Mouse (Mus musculus) urinary bladder, postnatal 14 days (tissue): ENCODE measurements around the gene Asap3.

Experiments used
- DNase-seq: peaks from one replicate; pipeline ENCODE4 v3.0.0; 2021; ENCODE audit warnings: low spot score

The Asap3 gene

DNA sequence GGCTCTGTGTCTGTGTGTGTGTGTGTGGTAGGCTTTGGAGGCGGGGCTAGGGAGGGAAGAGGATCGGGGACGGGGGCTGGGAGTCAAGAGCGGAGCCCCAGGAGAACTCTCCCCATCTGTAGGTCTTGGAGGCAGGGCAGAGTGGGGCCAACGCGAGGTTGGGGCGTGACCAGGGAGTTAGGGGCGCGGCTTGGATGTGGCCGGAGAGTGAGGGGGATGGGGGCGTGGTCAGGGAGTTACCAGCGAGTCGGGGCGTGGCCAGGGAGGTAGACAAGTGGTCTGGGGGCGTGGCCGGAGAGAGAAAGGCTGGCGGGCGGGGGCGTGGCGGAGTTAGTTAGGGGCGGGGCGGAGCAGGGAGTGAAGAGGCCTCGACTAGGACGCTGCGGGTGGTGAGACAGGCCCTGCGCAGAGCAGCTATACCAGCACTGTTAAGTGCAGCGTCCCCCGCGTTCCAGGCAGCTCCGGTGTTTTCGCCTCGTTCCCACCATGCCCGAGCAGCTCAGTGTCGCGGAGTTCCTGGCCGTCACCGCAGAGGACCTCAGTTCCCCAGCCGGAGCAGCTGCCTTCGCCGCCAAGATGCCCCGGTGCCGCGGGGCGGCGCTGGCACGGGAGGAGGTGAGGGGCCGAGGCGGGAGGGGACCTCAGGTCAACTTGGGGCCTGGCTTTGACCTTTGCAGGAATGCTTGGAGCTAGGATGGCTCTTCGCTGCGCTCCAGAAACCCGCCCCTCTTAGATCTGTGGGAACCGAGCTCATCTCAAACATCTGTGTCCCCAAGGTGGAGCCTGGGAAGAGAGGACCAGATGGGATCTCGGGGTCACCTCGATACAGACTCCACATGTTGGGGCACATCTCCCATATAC is at the start of gene Asap3:
Asap3 (plus strand) TSS at position 333 of the 861 bp plus-strand sequence.
- peak; percentile 99 for DNase-seq

DNA sequence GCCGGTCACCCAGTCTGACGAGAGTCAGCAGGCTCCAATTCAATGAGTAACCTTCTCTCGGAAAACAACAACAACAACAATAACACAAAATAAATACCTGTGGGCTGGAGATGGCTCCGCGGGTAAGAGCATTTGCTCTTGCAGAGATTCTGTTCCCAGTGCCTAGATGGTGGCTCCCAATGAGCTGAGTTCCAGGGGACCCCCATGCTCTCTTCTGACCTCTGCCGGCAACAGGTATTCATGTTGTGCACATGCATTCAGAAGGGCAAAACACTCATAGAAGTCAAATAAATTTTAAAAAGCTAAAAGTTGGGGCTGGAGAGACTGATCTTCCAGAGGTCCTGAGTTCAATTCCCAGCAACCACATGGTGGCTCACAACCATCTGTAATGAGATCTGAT is 47.7 kb upstream of the Asap3 start:
- no peak for DNase-seq

DNA sequence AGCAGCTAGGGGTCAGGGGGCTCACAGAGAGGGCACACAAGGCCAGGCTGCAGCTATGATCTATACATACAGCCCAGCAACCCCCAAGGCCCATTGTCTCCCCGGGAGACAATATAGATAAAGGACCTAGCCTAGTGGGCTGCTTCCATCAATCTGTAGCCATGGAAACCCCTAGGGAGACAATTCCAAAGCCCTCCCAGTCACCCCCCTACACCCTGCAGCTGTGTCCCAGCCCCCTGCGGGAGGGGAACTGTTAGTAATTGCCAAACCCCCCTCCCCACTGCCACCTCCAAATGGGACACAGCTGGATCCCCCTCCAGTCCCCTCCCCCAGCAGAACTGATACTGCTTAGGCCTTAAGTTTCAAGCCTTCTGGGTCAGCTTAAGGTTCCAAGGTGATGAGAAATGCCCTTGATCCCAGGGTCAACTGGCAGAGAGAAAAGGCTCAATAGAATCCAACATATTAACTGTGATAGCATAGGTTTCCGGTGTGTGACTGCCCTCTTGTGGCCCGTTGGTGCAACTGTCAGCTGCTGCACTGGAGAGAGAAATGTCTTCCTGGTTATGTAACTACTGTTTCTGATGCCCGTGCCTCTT is 46.3 kb upstream of the Asap3 start:
- DNase-seq, result peak; percentile 74

DNA sequence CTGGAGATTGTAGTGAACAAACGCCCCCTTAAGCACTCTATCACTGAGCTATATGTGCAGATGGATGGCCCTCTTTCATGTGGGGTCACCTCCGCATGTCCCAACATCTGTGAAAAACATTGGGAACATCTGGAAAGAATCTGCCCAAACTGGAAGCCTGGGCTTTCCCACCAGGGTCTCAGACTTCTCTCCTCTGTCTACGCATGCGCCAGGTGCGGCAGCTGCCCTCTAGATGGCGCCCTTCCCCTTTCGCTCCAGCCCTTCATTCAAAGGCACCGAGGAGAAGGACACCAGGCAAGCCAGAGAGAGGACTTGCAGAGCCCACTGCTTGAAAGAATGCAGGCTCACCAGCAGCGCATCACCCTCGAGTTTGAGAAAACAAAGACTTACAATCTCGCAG is 42.7 kb upstream of the Asap3 start:
- peak; percentile 86 for DNase-seq

DNA sequence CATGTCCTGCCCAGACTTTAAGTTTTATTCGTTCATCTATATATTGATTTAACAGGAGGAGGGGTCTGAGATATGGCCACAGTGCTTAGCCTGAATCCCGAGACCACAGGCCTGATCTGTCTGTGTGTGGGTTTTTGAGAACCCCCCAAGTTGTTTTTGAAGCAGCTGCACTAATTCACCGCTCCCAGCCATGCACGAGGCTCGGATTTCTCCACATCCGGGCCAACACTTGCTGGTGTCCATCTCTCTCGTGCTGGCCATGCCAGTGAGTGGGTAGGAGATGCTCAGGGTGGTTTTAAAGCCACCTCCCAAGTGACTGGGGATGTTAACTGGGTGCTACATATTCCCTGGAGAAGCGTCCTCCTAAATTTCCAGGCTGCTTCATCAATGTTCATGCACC is 41.2 kb upstream of the Asap3 start:
- no peak for DNase-seq

DNA sequence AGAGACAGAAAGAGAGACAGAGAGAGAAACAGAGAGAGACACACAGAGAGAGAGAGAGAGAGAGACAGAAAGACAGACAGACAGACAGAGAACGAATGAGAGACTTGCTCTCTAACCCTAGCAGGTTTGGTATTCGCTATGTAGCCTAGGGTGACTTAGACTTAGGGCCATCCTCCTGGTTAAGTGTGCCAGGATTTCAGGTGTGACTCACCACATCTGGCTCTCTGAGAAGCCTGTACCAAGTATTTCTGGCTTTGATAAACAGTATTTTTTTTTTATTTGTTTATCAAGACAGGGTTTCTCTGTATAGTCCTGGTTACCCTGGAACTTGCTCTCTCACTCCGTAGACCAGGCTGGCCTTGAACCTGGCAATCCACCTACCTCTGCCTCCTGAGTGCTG is 38.5 kb upstream of the Asap3 start:
- no peak for DNase-seq

DNA sequence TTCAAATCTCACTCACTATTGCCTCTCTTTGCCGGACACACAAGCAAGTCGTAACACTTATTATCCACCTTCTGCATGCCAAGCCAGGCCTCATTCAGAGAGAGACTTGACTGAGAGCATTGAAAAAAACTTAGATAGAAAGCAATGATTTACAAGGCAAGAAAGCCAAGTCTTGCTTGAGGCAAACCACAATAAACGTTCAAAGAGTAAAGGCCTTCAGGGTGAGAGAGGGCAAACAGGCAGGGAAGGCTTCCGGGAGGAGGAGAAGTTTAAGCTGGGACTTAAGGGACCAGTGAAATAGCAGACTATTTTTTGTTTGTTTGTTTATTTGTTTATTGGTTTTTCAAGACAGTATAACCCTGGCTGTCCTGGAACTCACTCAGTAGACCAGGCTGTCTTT is 35.8 kb upstream of the Asap3 start:
- DNase-seq, result no peak

DNA sequence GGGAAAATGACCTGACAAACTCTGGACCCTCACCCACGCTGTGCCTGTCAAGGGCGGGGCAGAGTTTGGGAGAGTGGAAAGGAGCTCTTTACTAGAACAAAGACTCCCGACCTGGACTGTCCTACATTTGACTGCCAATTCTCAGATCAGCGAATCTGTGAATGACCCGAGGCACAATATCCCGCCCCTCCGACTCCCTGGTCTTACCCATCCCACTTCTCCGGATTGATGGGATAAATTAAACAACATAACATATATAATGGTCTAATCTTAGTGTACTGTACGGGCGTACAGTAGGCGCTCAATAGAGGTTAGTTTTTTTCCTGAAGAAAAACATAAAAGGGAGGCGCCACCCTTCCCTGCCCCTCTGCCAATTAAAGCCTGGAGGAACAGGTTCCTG is 34.7 kb upstream of the Asap3 start:
- no peak for DNase-seq

DNA sequence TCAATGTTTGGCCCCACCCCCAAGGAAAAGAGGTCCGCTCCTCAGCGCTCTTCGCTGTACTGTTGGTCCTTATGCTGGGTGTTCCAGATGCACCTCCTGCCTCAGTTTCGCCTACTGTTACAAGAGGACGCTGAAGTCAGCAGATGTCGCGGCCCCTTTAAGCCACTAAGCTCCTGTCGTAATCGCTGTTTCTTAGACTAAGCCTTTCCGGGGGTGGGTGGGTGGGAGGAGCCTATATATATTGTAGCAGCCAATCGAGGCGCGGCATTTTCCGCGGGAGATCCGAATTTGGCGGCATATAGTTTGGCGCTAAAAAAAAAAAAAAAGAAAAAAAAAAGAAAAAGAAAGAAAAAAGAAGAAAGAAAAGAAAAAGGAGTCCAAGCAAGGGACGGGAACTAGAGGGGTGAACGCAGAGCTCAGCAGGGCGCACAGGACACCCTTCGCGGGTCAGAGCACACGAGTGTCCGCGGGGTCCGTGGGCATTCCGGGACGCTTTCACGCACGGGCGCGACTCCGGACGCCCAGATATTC is 34.1 kb upstream of the Asap3 start, which contains the start of gene E2f2:
E2f2 (plus strand) TSS at position 384 of the 531 bp plus-strand sequence.
- DNase-seq, result peak; percentile 72

DNA sequence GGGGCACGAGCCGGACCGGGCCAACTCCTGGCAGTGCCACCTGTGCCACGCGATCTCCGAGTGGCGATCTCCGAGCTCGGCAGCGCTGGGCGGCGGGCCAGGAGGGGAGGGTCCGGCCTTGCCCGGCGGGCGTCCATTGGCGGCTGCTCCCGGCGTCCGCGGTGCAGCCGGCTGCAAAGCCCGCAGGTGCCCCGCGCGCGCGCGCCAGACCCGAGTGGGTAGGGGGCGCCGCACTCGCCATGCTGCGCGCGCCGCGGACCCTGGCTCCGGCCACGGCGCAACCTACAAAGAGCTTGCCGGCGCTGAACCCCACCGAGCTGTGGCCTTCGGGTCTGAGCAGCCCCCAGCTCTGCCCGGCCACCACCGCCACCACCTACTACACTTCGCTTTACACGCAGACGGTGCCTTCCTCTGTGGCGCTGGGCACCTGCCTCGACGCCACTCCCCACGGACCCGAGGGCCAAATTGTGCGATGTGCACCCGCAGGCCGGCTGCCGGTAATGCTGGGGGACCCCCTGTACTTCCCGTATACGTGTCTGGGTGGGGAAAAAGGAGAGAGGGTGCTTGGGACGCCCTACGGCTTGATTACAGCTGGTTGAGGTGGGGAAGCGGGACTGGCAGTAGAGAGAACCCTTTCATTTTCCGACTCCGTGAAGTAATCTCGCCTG is 33.5 kb upstream of the Asap3 start:
- DNase-seq, result peak; percentile 64

DNA sequence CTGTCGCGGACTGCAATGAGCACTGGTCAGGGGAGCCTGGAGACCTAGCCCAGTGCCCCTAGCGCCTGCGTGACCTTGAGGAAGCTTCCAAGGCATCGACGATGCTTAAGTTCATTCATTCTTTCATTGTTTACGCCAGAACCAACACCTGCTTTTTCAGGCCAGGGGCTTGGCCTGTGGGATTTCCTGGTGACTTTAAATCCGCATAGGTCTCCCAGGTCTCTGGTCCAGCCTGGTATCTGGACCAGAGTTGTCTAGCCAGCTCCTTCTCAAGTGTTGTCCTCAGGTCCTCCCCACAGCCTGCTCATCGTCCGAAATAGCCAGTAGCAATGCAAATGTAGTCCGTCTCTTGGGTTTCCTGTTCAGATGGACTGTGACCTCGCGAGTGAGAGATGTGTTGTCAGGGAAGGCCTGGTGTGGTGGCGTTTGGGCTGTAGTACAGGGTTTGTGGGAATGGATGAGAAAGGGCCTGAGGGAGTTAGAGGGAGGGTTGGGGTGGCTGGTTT is 32.9 kb upstream of the Asap3 start:
- DNase-seq, result no peak

DNA sequence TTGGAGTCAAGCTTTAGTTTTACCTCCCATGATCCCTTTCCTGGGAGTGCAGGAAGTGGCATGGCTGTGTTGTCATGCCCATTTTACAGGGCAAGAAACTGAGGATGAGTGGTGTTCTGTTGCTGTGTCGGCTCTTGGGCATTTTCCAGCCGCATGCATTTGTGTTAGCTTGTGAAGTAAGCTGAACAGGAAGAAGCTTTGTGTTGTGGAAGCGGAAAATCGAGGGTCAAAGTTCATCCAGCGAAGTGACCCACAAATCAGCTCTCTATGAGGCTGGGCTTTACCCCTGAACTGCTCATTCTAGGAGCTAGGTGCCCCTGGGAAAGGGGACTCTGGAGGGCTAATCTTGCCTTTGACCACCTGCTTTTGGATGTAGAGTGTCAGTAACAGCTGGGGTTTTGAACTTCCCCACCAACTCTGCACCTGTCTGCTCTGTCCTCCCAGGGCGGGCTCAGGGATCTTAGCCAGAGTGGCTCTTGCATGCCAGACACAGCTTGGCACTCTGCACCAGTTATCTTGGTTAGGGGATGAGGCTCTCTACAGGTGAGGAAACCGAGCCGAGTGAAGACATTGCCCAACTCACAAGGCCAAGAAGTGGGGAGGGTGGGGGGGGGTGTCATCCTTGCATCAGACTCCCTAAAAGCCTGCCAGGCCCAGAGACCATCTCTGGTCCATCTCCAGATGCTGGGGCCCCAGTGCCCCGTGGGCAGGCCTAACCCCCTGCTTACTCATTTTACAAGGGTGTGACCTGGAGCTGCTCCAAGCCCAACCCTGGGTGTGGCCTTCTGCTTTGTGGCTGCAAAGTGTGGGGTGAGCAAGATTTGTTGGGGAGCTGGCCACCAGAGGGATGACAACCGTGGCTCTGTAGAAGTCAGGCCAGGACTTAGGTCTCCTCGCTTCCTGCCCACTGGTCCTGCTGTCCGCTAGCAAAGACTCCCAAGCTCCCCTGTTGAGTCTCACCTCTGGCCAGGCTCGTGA is 31.7 kb upstream of the Asap3 start:
- peak; percentile 63 for DNase-seq

DNA sequence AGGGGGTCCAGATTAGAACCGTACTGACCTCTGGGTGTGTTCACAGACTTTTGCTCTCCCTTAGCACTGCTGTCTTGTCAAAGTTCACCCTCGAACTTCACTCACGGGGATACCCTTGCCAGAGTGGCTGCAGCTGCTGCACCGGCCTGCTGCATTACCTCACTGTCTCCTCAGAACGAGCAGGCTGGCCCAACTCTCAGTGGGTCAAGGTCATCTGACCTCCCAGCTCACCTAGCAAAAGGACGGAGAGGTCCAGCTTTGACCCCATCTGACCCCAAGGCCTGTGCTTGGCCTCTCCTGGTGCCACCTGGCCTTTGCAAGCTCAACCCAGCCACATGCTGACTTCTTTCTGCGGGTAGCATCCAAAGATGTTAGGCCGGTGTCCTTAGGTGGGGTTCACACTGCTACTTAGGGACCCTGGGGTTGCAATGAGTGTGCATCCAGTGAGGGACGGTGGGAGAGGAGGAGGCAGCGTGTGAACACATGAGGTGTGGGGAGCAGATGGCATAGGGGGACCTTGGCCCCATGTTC is 30.1 kb upstream of the Asap3 start:
- no peak for DNase-seq

DNA sequence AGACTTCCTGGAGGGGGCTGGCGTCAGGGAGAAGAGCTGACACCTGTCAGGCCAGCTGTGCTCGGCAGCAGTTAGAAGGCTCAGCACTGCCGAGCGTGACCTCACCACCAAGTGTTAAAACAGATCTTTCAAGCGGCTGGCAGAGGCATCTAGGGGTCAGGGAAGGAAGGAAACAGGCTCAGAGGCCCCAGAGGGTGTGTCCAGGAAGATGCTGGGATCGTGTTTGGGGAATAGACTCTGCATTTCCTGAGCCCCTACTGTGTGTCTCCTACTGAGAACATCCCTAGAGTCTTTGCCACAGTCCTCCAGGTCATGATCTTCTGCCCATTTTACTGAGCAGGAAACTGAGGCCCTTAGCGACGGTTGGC is 28.9 kb upstream of the Asap3 start:
- DNase-seq, result no peak

DNA sequence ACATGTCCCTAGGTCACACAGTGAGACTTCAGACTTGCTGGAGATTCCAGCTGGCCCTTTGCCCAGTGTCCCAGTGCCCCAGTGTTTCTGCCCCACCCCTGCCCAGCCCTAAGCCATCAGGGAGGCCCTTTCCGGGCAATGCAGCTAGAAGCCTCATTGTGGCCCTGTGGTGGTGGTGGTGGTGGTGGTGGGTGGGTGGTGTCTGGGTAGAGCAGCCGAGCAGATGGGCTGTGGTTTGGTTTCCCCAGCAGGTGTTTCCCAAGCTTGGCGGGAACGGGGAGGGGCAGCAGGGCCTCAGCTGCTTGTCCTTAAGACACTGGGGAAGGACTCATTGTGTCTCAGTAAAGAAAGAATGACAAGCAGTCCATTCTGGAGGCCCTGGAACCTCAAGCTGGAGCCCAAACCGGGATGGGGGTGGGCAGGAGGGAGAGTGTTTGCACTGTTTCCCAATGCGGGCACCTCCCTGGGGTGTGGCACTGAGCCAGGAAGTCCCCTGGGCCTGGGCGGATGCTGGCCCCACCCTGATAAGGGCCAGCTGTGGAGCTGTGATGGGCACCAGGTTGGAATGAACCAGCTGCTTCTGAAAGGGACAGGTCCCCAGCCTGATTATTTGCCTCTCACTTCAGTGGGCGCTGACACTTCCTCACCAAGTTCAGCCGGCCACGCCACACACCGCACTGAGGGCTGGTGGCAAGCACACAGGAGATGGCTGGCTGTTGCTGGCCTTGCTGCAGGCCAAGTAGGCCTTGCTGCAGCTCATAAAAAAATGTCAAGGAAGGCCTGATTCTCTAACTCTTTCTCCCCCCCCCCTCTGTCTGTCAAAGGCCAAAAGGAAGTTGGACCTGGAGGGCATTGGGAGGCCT is 28.3 kb upstream of the Asap3 start:
- DNase-seq, result peak; percentile 64

DNA sequence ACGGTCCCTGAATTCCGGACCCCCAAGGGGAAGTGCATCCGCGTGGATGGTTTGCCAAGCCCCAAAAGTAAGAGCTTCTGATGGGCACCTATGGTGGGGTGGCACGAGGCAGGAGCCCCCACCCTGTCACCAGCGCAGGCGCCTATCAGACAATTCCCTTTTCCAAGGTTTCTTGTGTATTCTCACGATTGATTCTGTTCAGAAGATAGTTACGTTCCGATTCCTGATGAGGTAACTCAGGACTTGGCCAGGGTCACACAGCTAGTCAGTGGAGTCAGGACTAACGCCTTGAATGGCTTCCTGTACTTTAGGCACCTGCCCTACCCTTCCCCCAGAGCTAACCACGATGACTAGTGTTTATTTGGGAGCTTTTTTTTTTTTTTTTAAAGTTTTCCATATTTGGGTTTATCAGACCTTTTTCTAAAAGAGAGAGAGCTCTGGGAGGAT is 27.7 kb upstream of the Asap3 start:
- no peak for DNase-seq

DNA sequence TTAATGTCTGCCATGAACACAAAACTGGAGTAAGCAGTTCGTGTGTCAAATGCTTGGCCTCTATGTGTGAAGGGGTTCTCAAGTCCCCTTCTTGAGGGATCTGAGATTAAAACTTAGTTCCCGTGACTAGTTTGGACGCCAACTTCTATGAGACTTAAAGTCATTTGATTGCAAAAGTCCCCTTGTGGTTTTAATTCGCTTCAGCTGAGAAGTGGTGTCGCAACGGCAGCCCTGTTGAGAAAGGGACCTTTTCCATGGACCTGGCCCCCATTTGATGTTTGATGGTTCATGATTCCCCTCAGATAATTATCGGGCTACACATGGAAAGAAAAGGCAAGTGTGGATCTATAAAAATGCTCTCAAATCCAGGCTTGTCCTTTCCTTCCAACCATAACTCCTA is 26.7 kb upstream of the Asap3 start:
- DNase-seq, result no peak

DNA sequence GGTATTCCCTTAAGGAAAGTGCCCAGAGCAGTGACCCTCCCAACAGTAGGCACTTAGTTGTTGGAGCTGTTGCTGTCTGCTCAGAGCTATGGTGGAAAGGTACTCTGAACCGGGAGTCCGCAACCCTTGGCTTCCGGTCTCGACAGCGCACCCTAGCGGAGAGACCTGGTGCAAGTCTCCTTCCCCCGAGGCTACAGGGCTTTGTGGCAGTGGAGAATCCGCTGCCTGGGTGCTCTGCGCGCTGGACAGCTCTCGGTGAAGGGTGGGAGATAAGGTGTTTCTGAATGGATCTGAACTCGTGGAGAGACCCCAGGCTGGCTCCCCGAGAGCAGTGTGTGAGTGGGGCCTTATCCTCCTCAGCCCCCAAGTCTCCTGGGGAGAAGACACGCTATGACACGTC is 26.2 kb upstream of the Asap3 start:
- peak; percentile 88 for DNase-seq

DNA sequence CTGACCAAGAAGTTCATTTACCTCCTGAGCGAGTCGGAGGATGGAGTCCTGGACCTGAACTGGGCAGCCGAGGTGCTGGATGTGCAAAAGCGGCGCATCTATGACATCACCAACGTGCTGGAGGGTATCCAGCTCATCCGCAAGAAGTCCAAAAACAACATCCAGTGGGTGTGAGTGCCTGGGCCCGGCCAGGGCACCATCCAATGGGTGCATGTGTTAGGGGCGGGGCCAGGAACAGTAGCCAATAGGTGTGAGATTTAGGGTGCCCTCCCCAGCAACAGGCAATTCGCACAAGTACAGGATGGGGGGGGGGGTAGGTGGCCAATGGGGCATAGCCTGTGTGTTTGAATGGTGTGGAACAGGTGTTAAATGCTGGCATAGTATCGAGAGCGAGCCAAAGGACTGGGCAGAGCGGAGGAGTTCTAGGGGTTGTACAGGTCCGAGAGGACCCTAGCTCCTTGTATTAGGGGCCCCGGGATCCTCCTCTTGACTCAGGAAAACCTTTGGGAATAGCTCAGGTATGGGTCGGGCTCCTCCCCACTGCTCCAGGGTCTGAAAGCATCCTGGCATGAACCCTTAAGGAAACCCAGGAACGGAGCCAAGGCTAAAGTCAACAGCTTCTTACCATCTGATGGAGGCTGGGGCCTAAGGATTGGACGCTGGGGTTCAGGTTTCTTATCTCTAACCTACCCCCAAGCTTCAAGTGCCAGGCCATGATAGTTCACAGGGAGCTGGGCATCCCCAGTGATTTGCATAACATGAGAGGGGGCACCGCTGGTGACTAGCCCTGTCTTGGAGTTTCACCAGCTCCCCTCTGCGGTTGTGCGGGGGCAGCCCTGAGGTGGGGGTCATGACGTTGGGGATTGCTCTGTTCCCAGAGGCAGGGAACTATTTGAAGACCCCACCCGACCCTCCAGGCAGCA is 25.5 kb upstream of the Asap3 start:
- DNase-seq, result peak; percentile 81
